Mouse (Mus musculus) liver, embryonic 13.5 days (tissue): ENCODE results near the gene Hipk2. TPM values are rescaled to one million over a fixed set of nuclear protein-coding genes. Genes with fewer than 3 reads are reported as not detected.

Source experiments
- ATAC-seq: fragments of 200-750 bp; cut with Nextera tagmentation; 2 replicates; pipeline ENCODE4 v1.8.0; 2017; ENCODE audit warnings: low read depth, mild to moderate bottlenecking, moderate number of reproducible peaks, moderate library complexity
- DNase-seq: peaks from one replicate; pipeline ENCODE4 v3.0.0; 2022
- H3K27ac ChIP-seq: fragments of 300-500 bp; sonication (generic); 2 replicates; pipeline ENCODE4 v1.5.1; 2015; ENCODE audit warnings: moderate library complexity, mild to moderate bottlenecking, inconsistent platforms
- H3K27me3 ChIP-seq: fragments of 300-500 bp; sonication (generic); 2 replicates; pipeline ENCODE4 v1.6.1; 2015; ENCODE audit warnings: mild to moderate bottlenecking, inconsistent platforms
- H3K36me3 ChIP-seq: fragments of 300-500 bp; sonication (generic); 2 replicates; pipeline ENCODE4 v1.6.1; 2015; ENCODE audit warnings: mild to moderate bottlenecking, inconsistent platforms
- H3K4me1 ChIP-seq: fragments of 300-500 bp; sonication (generic); replicated peaks from 2 replicates; pipeline ENCODE4 v1.6.1; 2015; ENCODE audit warnings: inconsistent platforms
- H3K4me2 ChIP-seq: fragments of 300-500 bp; sonication (generic); 2 replicates; pipeline ENCODE4 v1.6.1; 2015; ENCODE audit warnings: inconsistent platforms, mild to moderate bottlenecking, moderate library complexity
- H3K4me3 ChIP-seq: fragments of 300-500 bp; sonication (generic); replicated peaks from 2 replicates; pipeline ENCODE4 v1.5.1; 2015; ENCODE audit warnings: mild to moderate bottlenecking, inconsistent platforms
- H3K9ac ChIP-seq: fragments of 300-500 bp; sonication (generic); 2 replicates; pipeline ENCODE4 v1.6.1; 2015; ENCODE audit warnings: mild to moderate bottlenecking, inconsistent platforms
- H3K9me3 ChIP-seq: fragments of 300-500 bp; sonication (generic); replicated peaks from 2 replicates; pipeline ENCODE4 v1.6.1; 2016; ENCODE audit warnings: inconsistent platforms
- WGBS: fragments of 180-500 bp; shearing (Covaris S2); methylation state at CpG from one replicate; pipeline ENCODE4 v1.1.7; 2015; ENCODE audit not compliant: insufficient replicate concordance; 5-methylcytosine and 5-hydroxymethylcytosine counted together
- polyA plus RNA-seq: library from polyadenylated mRNA; unstranded; fragments of >200 nt; fragmentation: Nextera tagmentation; extraction: Ambion mirVana; gene quantifications from 2 replicates; pipeline ENCODE4 v1.2.1, GENCODE M21; 2015

The Hipk2 gene
- polyA plus RNA-seq, 1 experiment from 2014 or later, result 20.1 TPM

- H3K27me3 ChIP-seq, result no peaks in the 10 kb centered on the region
- H3K9me3 ChIP-seq, result no peaks in the 10 kb centered on the region
- peaks cover 94% of the 10 kb centered on the region for H3K36me3 ChIP-seq
- WGBS, result 39% methylated on average over 9 of the region's 9 CpGs
- no peak overlapping the region for H3K4me2 ChIP-seq
- no peaks in the 10 kb centered on the region for H3K4me1 ChIP-seq
- no peak overlapping the region for H3K9ac ChIP-seq
- H3K4me3 ChIP-seq, result no peak overlapping the region
- H3K27ac ChIP-seq, result no peak overlapping the region
- DNase-seq, result peak; percentile 55
- ATAC-seq, result peak; percentile 55
Measured at GRCm38 (mm10) chr6:38695380-38696054, 180.4 kb downstream of the Hipk2 start.

DNA sequence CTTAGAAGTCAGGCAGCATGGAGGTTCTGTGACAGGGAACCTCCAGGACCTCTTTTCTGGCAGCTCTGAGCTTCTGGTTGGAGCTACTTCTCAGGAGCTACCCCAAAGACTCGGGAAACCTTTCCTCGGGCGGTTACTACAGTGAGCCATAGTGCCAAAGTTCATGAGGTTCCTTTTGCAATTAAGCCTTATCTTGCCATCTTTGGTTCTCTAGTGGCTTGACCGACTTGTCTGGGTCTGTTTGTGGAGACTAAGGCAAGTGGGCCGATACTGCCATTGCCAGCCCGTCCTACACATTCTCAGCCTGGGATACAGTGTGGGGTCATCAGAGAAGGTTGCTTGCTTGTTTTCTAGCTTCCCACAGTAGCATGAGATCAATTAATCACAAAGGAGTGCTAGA is 183.4 kb downstream of the Hipk2 start:
- Histone ChIP-seq H3K4me3 (no peak overlapping the region), H3K9me3 (no peaks in the 10 kb centered on the region), H3K27ac (no peak overlapping the region), H3K27me3 (no peaks in the 10 kb centered on the region), H3K4me2 (no peak overlapping the region), H3K9ac (no peak overlapping the region), H3K4me1 (no peaks in the 10 kb centered on the region), H3K36me3 (peaks cover 82% of the 10 kb centered on the region)
- DNase-seq (no peak), ATAC-seq (no peak)
- WGBS, result 89% methylated on average over 6 of the region's 6 CpGs

GRCm38 (mm10) chr6:38691052-38691451 is 184.9 kb downstream of the Hipk2 start:
- WGBS, result 94% methylated on average over 5 of the region's 5 CpGs
- H3K27ac ChIP-seq, result no peak overlapping the region
- no peak overlapping the region for H3K4me2 ChIP-seq
- no peak overlapping the region for H3K4me3 ChIP-seq
- H3K27me3 ChIP-seq, result no peaks in the 10 kb centered on the region
- no peaks in the 10 kb centered on the region for H3K9me3 ChIP-seq
- ATAC-seq, result no peak
- peaks cover 80% of the 10 kb centered on the region for H3K36me3 ChIP-seq
- H3K9ac ChIP-seq, result no peak overlapping the region
- DNase-seq, result no peak
- no peaks in the 10 kb centered on the region for H3K4me1 ChIP-seq

- no peak for ATAC-seq
- WGBS, result 81% methylated on average over 4 of the region's 4 CpGs
Measured at GRCm38 (mm10) chr6:38690615-38691014, 185.3 kb downstream of the Hipk2 start.

GRCm38 (mm10) chr6:38688841-38689240 is 187.1 kb downstream of the Hipk2 start:
- DNase-seq, result no peak
- Histone ChIP-seq H3K4me2 (no peak overlapping the region), H3K9me3 (no peaks in the 10 kb centered on the region), H3K36me3 (peaks cover 59% of the 10 kb centered on the region), H3K4me1 (no peaks in the 10 kb centered on the region), H3K4me3 (no peak overlapping the region), H3K9ac (no peak overlapping the region), H3K27ac (no peak overlapping the region), H3K27me3 (no peaks in the 10 kb centered on the region)
- 94% methylated on average over 9 of the region's 10 CpGs for WGBS
- ATAC-seq, result no peak

More at GRCm38 (mm10) chr6:38690615-38691014, 185.3 kb downstream of the Hipk2 start:
- Histone ChIP-seq H3K9me3 (no peaks in the 10 kb centered on the region), H3K4me3 (no peak overlapping the region), H3K27me3 (no peaks in the 10 kb centered on the region), H3K9ac (no peak overlapping the region), H3K4me1 (no peaks in the 10 kb centered on the region), H3K27ac (no peak overlapping the region), H3K4me2 (no peak overlapping the region), H3K36me3 (peaks cover 76% of the 10 kb centered on the region)
- DNase-seq, result no peak

DNA sequence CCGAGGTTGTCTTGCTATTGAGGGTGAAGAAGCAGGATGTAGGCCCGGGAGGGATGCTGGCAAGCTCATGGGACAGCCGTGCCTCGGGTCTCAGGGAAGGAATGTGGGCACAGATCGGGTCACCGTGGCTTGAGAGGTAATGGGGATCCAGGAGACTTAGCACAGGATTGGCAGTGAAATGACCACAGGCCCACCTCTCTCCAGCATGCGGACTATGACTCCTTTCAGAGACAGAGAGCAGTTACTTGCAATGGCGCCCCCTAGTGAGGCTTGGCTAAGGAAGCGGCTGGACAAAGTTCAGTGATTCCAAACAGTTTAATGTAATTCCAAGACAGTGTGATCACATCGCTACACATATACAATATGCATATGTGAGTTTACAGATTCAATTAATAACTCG is 188.7 kb downstream of the Hipk2 start:
- WGBS, result 65% methylated on average over 11 of the region's 11 CpGs
- no peaks in the 10 kb centered on the region for H3K27me3 ChIP-seq
- H3K9ac ChIP-seq, result no peak overlapping the region
- no peak overlapping the region for H3K27ac ChIP-seq
- H3K9me3 ChIP-seq, result no peaks in the 10 kb centered on the region
- no peaks in the 10 kb centered on the region for H3K4me1 ChIP-seq
- H3K4me3 ChIP-seq, result no peak overlapping the region
- ATAC-seq, result no peak
- H3K36me3 ChIP-seq, result peaks cover 43% of the 10 kb centered on the region
- DNase-seq, result no peak
- no peak overlapping the region for H3K4me2 ChIP-seq

- no peak overlapping the region for H3K4me3 ChIP-seq
- no peaks in the 10 kb centered on the region for H3K4me1 ChIP-seq
- ATAC-seq, result no peak
- peaks cover 12% of the 10 kb centered on the region for H3K36me3 ChIP-seq
- H3K9ac ChIP-seq, result no peak overlapping the region
- H3K27me3 ChIP-seq, result peaks cover 12% of the 10 kb centered on the region
- DNase-seq, result no peak
- WGBS, result 57% methylated on average over 2 of the region's 2 CpGs
- no peaks in the 10 kb centered on the region for H3K9me3 ChIP-seq
- H3K4me2 ChIP-seq, result no peak overlapping the region
- H3K27ac ChIP-seq, result no peak overlapping the region
Measured at GRCm38 (mm10) chr6:38682532-38682931, 193.4 kb downstream of the Hipk2 start.

DNA sequence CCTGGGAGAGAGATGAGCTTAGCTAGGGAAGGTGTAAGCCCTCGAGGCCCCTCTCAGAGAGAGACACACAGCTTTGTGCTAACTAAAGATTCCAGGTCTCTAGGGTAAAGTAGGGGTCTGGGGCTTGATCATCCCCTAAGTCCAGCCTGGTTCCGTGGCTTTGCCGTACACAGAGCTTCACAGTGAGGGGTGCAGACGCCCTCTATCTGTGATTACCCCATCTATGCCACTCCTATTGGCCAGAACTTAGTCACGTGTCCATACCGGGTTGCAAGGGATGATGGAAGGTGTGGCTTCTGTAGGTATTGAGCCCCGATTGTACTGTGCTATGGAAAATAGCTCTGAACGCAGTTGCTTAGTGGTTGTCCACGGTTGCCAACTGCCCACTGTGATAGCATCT is 198.3 kb downstream of the Hipk2 start:
- peaks cover 17% of the 10 kb centered on the region for H3K27me3 ChIP-seq
- H3K4me2 ChIP-seq, result no peak overlapping the region
- H3K9ac ChIP-seq, result no peak overlapping the region
- H3K9me3 ChIP-seq, result no peaks in the 10 kb centered on the region
- DNase-seq, result no peak
- H3K36me3 ChIP-seq, result no peaks in the 10 kb centered on the region
- no peak overlapping the region for H3K27ac ChIP-seq
- no peak overlapping the region for H3K4me3 ChIP-seq
- H3K4me1 ChIP-seq, result peaks cover 14% of the 10 kb centered on the region
- 54% methylated on average over 9 of the region's 9 CpGs for WGBS
- no peak for ATAC-seq

- H3K4me1 ChIP-seq, result peaks cover 16% of the 10 kb centered on the region
- DNase-seq, result no peak
- no peaks in the 10 kb centered on the region for H3K36me3 ChIP-seq
- H3K4me3 ChIP-seq, result no peak overlapping the region
- no peaks in the 10 kb centered on the region for H3K9me3 ChIP-seq
- 60% methylated on average over 14 of the region's 14 CpGs for WGBS
- no peak for ATAC-seq
- peaks cover 17% of the 10 kb centered on the region for H3K27me3 ChIP-seq
- no peak overlapping the region for H3K27ac ChIP-seq
- H3K9ac ChIP-seq, result no peak overlapping the region
- peak overlapping the region; percentile 25; the same call in 1 of the 2 replicates for H3K4me2 ChIP-seq
Measured at GRCm38 (mm10) chr6:38676723-38677122, 199.2 kb downstream of the Hipk2 start.

GRCm38 (mm10) chr6:38676217-38676616 is 199.7 kb downstream of the Hipk2 start:
- Histone ChIP-seq H3K4me2 (peak overlapping the region; percentile 25; the same call in 1 of the 2 replicates), H3K36me3 (no peaks in the 10 kb centered on the region), H3K27me3 (peaks cover 17% of the 10 kb centered on the region), H3K27ac (no peak overlapping the region), H3K9me3 (no peaks in the 10 kb centered on the region), H3K4me3 (no peak overlapping the region), H3K4me1 (peaks cover 21% of the 10 kb centered on the region), H3K9ac (no peak overlapping the region)
- WGBS, result 40% methylated on average over 6 of the region's 6 CpGs
- no peak for DNase-seq
- 0 out of 2 replicates have a peak, but pooled peaks have one; percentile 49 for ATAC-seq

GRCm38 (mm10) chr6:38672011-38672410 is 204.0 kb downstream of the Hipk2 start:
- Histone ChIP-seq H3K27me3 (peaks cover 15% of the 10 kb centered on the region), H3K4me1 (peaks cover 28% of the 10 kb centered on the region), H3K9ac (no peak overlapping the region), H3K27ac (no peak overlapping the region), H3K4me2 (no peak overlapping the region), H3K36me3 (no peaks in the 10 kb centered on the region), H3K9me3 (no peaks in the 10 kb centered on the region), H3K4me3 (no peak overlapping the region)
- ATAC-seq, result no peak
- no peak for DNase-seq
- WGBS, result 68% methylated on average over 3 of the region's 3 CpGs

DNA sequence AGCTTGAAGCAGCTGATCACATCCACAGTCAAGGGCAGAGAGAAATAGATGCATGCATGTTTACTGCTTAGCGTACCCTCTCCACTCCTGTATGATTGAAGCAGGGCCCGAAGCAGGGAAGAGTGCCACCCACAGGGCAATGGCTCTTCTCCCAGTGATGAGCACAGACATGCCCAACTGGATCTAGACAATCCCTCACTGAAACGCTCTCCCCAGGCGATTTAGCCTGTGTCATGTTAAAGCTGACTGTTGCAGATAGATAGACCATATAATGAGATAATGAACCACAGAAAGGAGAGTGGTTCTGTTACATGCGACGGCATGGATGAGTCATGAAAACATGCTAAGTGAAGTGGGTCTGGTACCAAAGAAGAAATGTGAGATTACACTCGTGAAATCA is 204.7 kb downstream of the Hipk2 start:
- Histone ChIP-seq H3K9me3 (no peaks in the 10 kb centered on the region), H3K9ac (no peak overlapping the region), H3K27me3 (peaks cover 21% of the 10 kb centered on the region), H3K36me3 (no peaks in the 10 kb centered on the region), H3K27ac (no peak overlapping the region), H3K4me1 (peaks cover 21% of the 10 kb centered on the region), H3K4me2 (no peak overlapping the region), H3K4me3 (no peak overlapping the region)
- WGBS, result 34% methylated on average over 7 of the region's 7 CpGs
- ATAC-seq (peak; percentile 63), DNase-seq (no peak)
